Mouse (Mus musculus) MEL (cell line): Measurements from ENCODE around the gene Ly6g5b.

ENCODE experiments used
- CTCF ChIP-seq, 3 experiments: IDR thresholded peaks in 2 of 3; conservative IDR thresholded peaks in 1 of 3; 2 replicates each; pipeline ENCODE4 v1.5.1; 2011 to 2012; ENCODE audit warnings: low read length in 3 of 3, low read depth in 2 of 3, mild to moderate bottlenecking in 2 of 3, improper control_type of control experiment in 1 of 3, inconsistent platforms in 1 of 3, mixed read lengths in 1 of 3, moderate library complexity in 1 of 3; ENCODE audit not compliant: control insufficient read depth in 1 of 3, insufficient read depth in 1 of 3, poor library complexity in 1 of 3, severe bottlenecking in 1 of 3
- EP300 ChIP-seq, 2 experiments: IDR thresholded peaks; 2 replicates each; pipeline ENCODE4 v1.6.1; 2011; ENCODE audit warnings: improper control_type of control experiment in 2 of 2, low read length in 2 of 2, low read depth in 1 of 2, mild to moderate bottlenecking in 1 of 2
- GATA1 ChIP-seq: IDR thresholded peaks from 2 replicates; pipeline ENCODE4 v1.6.1; 2011; ENCODE audit warnings: low read depth, low read length, improper control_type of control experiment
- POLR2A ChIP-seq, 2 experiments: IDR thresholded peaks; 2 replicates each; pipeline ENCODE4 v1.6.1; 2011 to 2012; ENCODE audit warnings: low read length in 2 of 2, mild to moderate bottlenecking in 2 of 2, control low read depth in 1 of 2, improper control_type of control experiment in 1 of 2, low read depth in 1 of 2, moderate library complexity in 1 of 2; ENCODE audit not compliant: control insufficient read depth in 1 of 2, insufficient read depth in 1 of 2, poor library complexity in 1 of 2
- RAD21 ChIP-seq: IDR thresholded peaks from 2 replicates; pipeline ENCODE4 v1.6.1; 2011; ENCODE audit warnings: mild to moderate bottlenecking, low read depth, low read length, improper control_type of control experiment
- SMC3 ChIP-seq: IDR thresholded peaks from 2 replicates; pipeline ENCODE4 v1.6.1; 2011; ENCODE audit warnings: low read depth, low read length, improper control_type of control experiment
- ZKSCAN1 ChIP-seq: IDR thresholded peaks from 2 replicates; pipeline ENCODE4 v1.6.1; 2012; ENCODE audit warnings: low read depth, mild to moderate bottlenecking, inconsistent platforms, low read length, improper control_type of control experiment, moderate library complexity

DNA sequence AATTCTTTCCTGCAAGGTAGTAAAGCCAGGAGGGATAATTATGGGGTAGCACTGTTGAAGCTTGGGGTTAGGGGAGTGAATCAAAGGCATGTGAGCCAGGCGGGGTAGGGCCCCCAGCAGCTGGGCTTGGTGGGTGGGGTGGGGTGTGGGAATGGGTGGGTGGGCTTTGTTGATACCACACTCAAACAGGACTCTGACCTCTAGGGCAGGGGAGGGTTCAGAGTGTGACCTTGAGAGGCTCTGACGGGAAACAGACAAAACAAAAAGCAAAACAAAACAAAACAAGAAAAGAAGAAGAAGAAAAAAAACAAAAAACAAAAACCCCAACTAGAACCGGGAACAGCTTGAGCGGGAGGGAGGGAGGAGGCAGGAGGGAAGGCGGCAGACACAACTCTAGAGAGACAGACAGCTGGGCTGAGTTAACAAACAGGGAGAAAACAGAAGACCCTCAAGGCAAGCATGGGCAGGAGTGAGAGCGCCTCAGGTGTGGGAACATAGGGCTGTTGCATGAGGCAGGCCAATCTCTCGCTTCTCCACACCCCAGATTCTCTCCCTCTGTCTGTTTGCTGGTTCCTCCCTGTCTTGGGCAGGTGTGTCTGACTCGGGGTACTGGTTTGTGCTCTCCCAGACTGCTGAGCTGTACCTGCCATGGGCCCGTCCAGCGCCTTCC lies 38.6 kb downstream of the Ly6g5b start, which contains the start of gene Ly6g6e:
- TF ChIP-seq EP300 (IDR thresholded peaks at IDR 0.05; ENCODE audit: low read depth in 1 of 2, low read length in 2 of 2) (no peak), SMC3 (no peak), RAD21 (no peak), GATA1 (no peak), POLR2A (IDR thresholded peaks at IDR 0.05; ENCODE audit: control insufficient read depth in 1 of 2, insufficient read depth in 1 of 2, low read depth in 1 of 2, low read length in 2 of 2, poor library complexity in 1 of 2) (no peak), CTCF (IDR thresholded peaks at IDR 0.05 in 2 of 3, conservative IDR thresholded peaks at IDR 0.05 in 1 of 3; ENCODE audit: control insufficient read depth in 1 of 3, insufficient read depth in 1 of 3, low read depth in 2 of 3, low read length in 3 of 3, poor library complexity in 1 of 3, severe bottlenecking in 1 of 3) (no peak), ZKSCAN1 (no peak)
